Mouse (Mus musculus) E14TG2a.4 (cell line): ENCODE data around the gene Pitx3.

Experiments
- CTCF ChIP-seq: conservative IDR thresholded peaks from 2 replicates; pipeline ENCODE4 v1.5.1; 2014; ENCODE audit warnings: low read length
- NANOG ChIP-seq: IDR thresholded peaks from 2 replicates; pipeline ENCODE4 v1.6.1; 2014; ENCODE audit warnings: borderline replicate concordance, low read length, mixed read lengths
- POU5F1 ChIP-seq: IDR thresholded peaks from 2 replicates; pipeline ENCODE4 v1.6.1; 2014; ENCODE audit warnings: low read length, borderline replicate concordance

GRCm38 (mm10) chr19:46091641-46092040 lies 56.5 kb downstream of the Pitx3 start:
- TF ChIP-seq CTCF, result no peak
- TF ChIP-seq POU5F1, result no peak
- no peak for TF ChIP-seq NANOG
